Mouse (Mus musculus) stomach, postnatal 0 days (tissue): ENCODE measurements at regions not wholly inside any gene's neighbourhood (a gene's known extent, or its start where the extent isn't known, plus 50 kb on each side); places are given as distances from the start of the nearest gene placed in this dataset.

Experiments used
- CTCF ChIP-seq: IDR thresholded peaks from 2 replicates; pipeline ENCODE4 v1.5.1; 2016; ENCODE audit warnings: antibody characterized with exemption, low read depth, mild to moderate bottlenecking, moderate library complexity
- EP300 ChIP-seq: optimal IDR thresholded peaks from 2 replicates; pipeline ENCODE3; 2016; ENCODE audit warnings: antibody characterized with exemption

GRCm38 (mm10) chr4:154764238-154764637, 73.0 kb upstream of the Ttc34 start:
- TF ChIP-seq CTCF (no peak), EP300 (no peak)
